Mouse (Mus musculus) C2C12 (cell line): ENCODE measurements around the gene Acsl4. TPM values are rescaled to one million over a fixed set of nuclear protein-coding genes. Genes with fewer than 3 reads are reported as not detected.

Source experiments
- H3K27me3 ChIP-seq: one replicate; pipeline ENCODE4 v1.6.1; 2011; ENCODE audit not compliant: control insufficient read depth, insufficient read depth, insufficient read length
- H3K36me3 ChIP-seq: one replicate; pipeline ENCODE4 v1.6.1; 2011; ENCODE audit not compliant: control insufficient read depth, insufficient read depth
- H3K4me3 ChIP-seq: one replicate; pipeline ENCODE4 v1.5.1; 2011; ENCODE audit warnings: mild to moderate bottlenecking, control low read depth; ENCODE audit not compliant: poor library complexity, insufficient read depth, severe bottlenecking
- H3K79me2 ChIP-seq: one replicate; pipeline ENCODE4 v1.6.1; 2011; ENCODE audit not compliant: control insufficient read depth, insufficient read depth
- H3K79me3 ChIP-seq: one replicate; pipeline ENCODE4 v1.6.1; 2011; ENCODE audit warnings: low read depth, control low read depth
- H3ac ChIP-seq: one replicate; pipeline ENCODE3; 2011; ENCODE audit warnings: low read depth; ENCODE audit not compliant: control insufficient read depth, insufficient read length
- CEBPB ChIP-seq: IDR thresholded peaks from one replicate; pipeline ENCODE4 v1.6.1; 2011; ENCODE audit warnings: low read depth, mild to moderate bottlenecking, control low read depth, moderate library complexity
- CTCF ChIP-seq: IDR thresholded peaks from one replicate; pipeline ENCODE4 v1.5.1; 2011; ENCODE audit not compliant: control insufficient read depth, insufficient read depth, insufficient read length
- FOSL1 ChIP-seq: IDR thresholded peaks from one replicate; pipeline ENCODE4 v1.8.0; 2011; ENCODE audit warnings: mild to moderate bottlenecking, low read length; ENCODE audit not compliant: poor library complexity, insufficient read depth, severe bottlenecking
- MAX ChIP-seq: IDR thresholded peaks from one replicate; pipeline ENCODE4 v1.6.1; 2011; ENCODE audit warnings: mild to moderate bottlenecking, control low read depth
- MYOD1 ChIP-seq: IDR thresholded peaks from one replicate; pipeline ENCODE4 v1.6.1; 2011; ENCODE audit warnings: low read depth; ENCODE audit not compliant: control insufficient read depth, insufficient read length
- MYOG ChIP-seq: IDR thresholded peaks from one replicate; pipeline ENCODE4 v1.6.1; 2011; ENCODE audit not compliant: control insufficient read depth, insufficient read length; ENCODE audit errors: extremely low read depth
- USF1 ChIP-seq: IDR thresholded peaks from one replicate; pipeline ENCODE4 v1.6.1; 2011; ENCODE audit warnings: low read depth, mild to moderate bottlenecking, control low read depth, moderate library complexity
- polyA plus RNA-seq: library from polyadenylated mRNA; unstranded; fragments of >200 nt; fragmentation: generic; extraction: Trizol; gene quantifications from one replicate; pipeline ENCODE4 v1.2.1, GENCODE M21; 2012; ENCODE audit warnings: missing spikeins

The Acsl4 gene
- polyA plus RNA-seq, 1 experiment, result 10.1 TPM

DNA sequence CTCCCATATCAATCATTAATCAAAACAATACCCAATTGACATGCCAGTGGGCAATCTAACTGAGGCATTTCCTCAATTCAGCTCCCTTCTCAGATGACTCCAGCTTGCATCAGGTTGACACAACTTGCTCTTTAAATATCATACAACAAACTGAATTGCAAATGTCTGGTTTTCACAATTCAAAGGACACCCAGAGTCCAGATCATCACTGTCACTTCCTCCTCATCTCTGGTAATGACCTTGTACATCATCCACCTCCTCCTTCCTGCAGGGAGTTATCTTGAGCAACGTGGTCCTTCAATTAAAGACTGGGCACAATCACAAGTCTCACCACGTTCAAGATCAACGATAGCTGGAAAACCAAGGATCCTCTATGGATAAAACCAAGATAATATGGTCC lies 13.0 kb downstream of the Acsl4 start:
- no peaks in the 10 kb centered on the region for H3K27me3 ChIP-seq
- peaks cover 84% of the 10 kb centered on the region for H3K79me2 ChIP-seq
- no peak overlapping the region for H3ac ChIP-seq
- H3K4me3 ChIP-seq, result no peak overlapping the region
- TF ChIP-seq MYOD1 (no peak), CEBPB (no peak), CTCF (no peak), MAX (no peak), FOSL1 (no peak)
- no peaks in the 10 kb centered on the region for H3K36me3 ChIP-seq
- H3K79me3 ChIP-seq, result peaks cover 35% of the 10 kb centered on the region

DNA sequence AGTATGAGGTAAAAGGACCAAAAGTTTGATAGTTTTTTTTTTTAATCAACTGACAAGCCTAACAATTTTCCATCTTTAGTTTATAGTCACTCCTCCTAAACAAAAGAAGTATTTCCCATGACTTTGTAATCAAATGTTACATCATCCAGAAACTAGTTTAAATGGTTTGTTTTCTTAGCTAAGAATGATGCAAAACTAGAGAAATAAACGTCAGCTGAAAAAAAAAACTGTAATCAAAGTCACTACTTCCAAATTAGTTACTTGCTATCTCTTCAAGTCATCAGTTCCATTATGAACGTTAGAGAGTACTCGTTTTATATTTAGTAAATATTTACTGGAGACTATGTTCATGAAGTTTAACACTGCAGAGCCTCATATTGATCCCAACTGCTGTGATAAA lies 13.6 kb downstream of the Acsl4 start:
- H3ac ChIP-seq, result no peak overlapping the region
- peaks cover 82% of the 10 kb centered on the region for H3K79me2 ChIP-seq
- H3K36me3 ChIP-seq, result no peaks in the 10 kb centered on the region
- TF ChIP-seq CEBPB, result no peak
- H3K79me3 ChIP-seq, result peaks cover 31% of the 10 kb centered on the region
- no peaks in the 10 kb centered on the region for H3K27me3 ChIP-seq
- no peak overlapping the region for H3K4me3 ChIP-seq

DNA sequence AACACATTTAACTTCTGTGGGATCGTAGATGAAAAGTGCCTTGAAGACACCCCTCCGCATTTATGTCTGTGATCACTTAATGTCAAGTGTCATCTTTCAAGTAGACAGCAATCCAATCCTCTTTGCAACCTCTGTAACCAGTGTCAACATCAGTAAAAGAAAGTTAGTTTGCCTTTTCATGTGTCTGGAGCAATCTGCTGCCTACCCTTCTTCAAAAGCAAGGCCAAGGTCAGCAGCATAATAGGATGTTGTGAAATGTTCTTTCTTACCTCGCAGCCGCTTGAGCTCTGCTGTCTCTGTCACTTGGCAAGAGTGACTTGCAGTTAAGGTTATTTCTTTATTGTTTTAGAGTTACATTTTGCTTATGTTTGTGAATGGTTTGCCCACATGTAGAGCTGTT lies 14.8 kb downstream of the Acsl4 start:
- Histone ChIP-seq H3K27me3 (no peaks in the 10 kb centered on the region), H3ac (no peak overlapping the region), H3K36me3 (no peaks in the 10 kb centered on the region), H3K79me3 (peaks cover 36% of the 10 kb centered on the region), H3K79me2 (peaks cover 80% of the 10 kb centered on the region), H3K4me3 (no peak overlapping the region)
- TF ChIP-seq MYOD1 (no peak), MAX (no peak), CEBPB (no peak), MYOG (no peak), USF1 (no peak), FOSL1 (no peak), CTCF (no peak)

DNA sequence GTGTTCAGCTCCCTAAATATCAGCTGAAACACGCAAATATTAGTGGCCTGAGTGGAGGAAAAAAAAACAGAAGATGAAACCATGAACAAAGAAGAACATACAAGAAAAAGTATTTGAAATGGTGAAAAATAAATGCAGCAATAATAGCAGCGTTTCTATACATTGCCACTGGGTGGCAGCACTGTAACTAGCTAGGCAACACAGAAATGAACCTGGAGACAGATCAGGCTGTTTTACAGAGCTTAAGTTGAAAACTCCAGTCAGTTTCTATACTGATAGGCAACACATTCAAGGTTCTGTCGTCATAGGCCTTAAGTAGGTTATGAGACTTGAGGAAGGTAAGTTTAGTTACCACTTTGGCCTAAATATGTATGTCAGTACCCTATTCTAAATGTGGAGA lies 17.9 kb downstream of the Acsl4 start:
- TF ChIP-seq MAX (no peak), FOSL1 (no peak)
- H3K4me3 ChIP-seq, result no peak overlapping the region
- H3K27me3 ChIP-seq, result no peaks in the 10 kb centered on the region
- peaks cover 71% of the 10 kb centered on the region for H3K79me2 ChIP-seq
- H3K79me3 ChIP-seq, result peaks cover 26% of the 10 kb centered on the region
- no peaks in the 10 kb centered on the region for H3K36me3 ChIP-seq
- H3ac ChIP-seq, result no peak overlapping the region

DNA sequence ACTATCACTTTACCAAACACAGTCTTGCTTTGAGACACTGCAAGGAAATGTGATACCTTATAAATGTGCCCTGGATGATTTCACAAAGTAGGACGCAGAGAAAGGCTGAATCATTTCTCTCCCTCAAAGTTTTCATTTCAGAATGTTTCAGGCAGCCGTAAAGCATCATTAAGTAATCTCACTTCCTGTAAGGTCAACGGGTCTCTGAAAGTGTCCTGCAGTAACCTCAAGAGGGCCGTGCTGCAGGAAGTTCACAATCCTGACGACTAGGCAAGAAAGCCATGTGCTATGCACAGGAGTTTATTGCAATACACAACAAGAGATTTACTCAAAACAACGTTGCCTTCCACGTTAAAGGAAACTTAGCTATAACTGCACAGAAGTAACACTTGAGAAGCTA lies 20.4 kb downstream of the Acsl4 start:
- no peaks in the 10 kb centered on the region for H3K36me3 ChIP-seq
- TF ChIP-seq CEBPB (peak; percentile 41), MYOG (no peak), USF1 (no peak), MAX (no peak), MYOD1 (no peak), CTCF (no peak), FOSL1 (no peak)
- no peaks in the 10 kb centered on the region for H3K27me3 ChIP-seq
- H3ac ChIP-seq, result no peak overlapping the region
- no peak overlapping the region for H3K4me3 ChIP-seq
- peaks cover 51% of the 10 kb centered on the region for H3K79me2 ChIP-seq
- H3K79me3 ChIP-seq, result peaks cover 18% of the 10 kb centered on the region

DNA sequence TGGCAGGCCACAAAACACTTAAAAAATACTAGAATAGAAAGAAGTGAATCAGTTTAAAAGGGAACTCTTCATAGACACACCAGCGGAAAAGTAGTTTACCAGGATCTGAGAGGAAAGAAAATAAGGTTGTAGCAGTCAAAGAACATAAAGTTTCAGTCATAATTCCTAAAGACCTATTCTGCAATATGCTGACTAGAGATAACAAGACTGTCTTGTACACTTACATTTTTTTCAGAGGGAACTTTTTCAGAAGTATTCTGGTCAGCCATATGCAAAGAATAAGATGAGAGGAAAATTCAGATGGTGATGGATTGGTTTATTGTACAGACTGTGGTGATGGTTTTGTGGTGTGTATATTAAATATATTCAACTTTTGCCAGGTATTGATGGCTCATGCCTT lies 26.5 kb downstream of the Acsl4 start:
- no peak overlapping the region for H3ac ChIP-seq
- H3K79me3 ChIP-seq, result peaks cover 11% of the 10 kb centered on the region
- H3K4me3 ChIP-seq, result no peak overlapping the region
- TF ChIP-seq USF1 (no peak), FOSL1 (no peak), MAX (no peak), MYOG (no peak), MYOD1 (no peak), CEBPB (no peak), CTCF (no peak)
- H3K36me3 ChIP-seq, result no peaks in the 10 kb centered on the region
- no peaks in the 10 kb centered on the region for H3K27me3 ChIP-seq
- peaks cover 30% of the 10 kb centered on the region for H3K79me2 ChIP-seq
